Mouse (Mus musculus): ENCODE measurements around the gene Cd3d.

Cd3d gene

GRCm38 (mm10) chr9:44994962-44995361, 13.4 kb downstream of the Cd3d start:
- no peak for DNase-seq

- DNase-seq = peak; percentile 48
Observed at GRCm38 (mm10) chr9:44996590-44996989, 15.0 kb downstream of the Cd3d start.

GRCm38 (mm10) chr9:44998138-44998537, 16.6 kb downstream of the Cd3d start:
- no peak for DNase-seq

- no peak for DNase-seq
Observed at GRCm38 (mm10) chr9:44999171-44999570, 17.6 kb downstream of the Cd3d start.

GRCm38 (mm10) chr9:44999776-45000175, 18.2 kb downstream of the Cd3d start:
- DNase-seq = no peak

- no peak for DNase-seq
Observed at GRCm38 (mm10) chr9:45000249-45000648, 18.7 kb downstream of the Cd3d start.

- no peak for DNase-seq
Observed at GRCm38 (mm10) chr9:45007404-45007803, 25.8 kb downstream of the Cd3d start.

GRCm38 (mm10) chr9:45008342-45008741, 26.8 kb downstream of the Cd3d start:
- DNase-seq = no peak

GRCm38 (mm10) chr9:45009180-45010078, 27.8 kb downstream of the Cd3d start, which contains the start of gene Cd3e:
Gene Cd3e (minus strand): TSS chr9:45009627.
- no peak for DNase-seq

GRCm38 (mm10) chr9:45010461-45010860, 28.9 kb downstream of the Cd3d start:
- no peak for DNase-seq

- DNase-seq = no peak
Observed at GRCm38 (mm10) chr9:45011291-45011690, 29.7 kb downstream of the Cd3d start.

GRCm38 (mm10) chr9:45014879-45015278, 33.3 kb downstream of the Cd3d start:
- no peak for DNase-seq

GRCm38 (mm10) chr9:45015841-45016240, 34.3 kb downstream of the Cd3d start:
- no peak for DNase-seq

- no peak for DNase-seq
Observed at GRCm38 (mm10) chr9:45018031-45018430, 36.4 kb downstream of the Cd3d start.

- DNase-seq = no peak
Observed at GRCm38 (mm10) chr9:45022800-45023199, 41.2 kb downstream of the Cd3d start.

- no peak for DNase-seq
Observed at GRCm38 (mm10) chr9:45023638-45024037, 42.1 kb downstream of the Cd3d start.

- no peak for DNase-seq
Observed at GRCm38 (mm10) chr9:45024187-45024586, 42.6 kb downstream of the Cd3d start.

GRCm38 (mm10) chr9:45027376-45027775, 45.8 kb downstream of the Cd3d start:
- no peak for DNase-seq

GRCm38 (mm10) chr9:45030341-45030740, 48.8 kb downstream of the Cd3d start:
- DNase-seq = peak; percentile 36

- peak; percentile 84 for DNase-seq
Observed at GRCm38 (mm10) chr9:45032261-45032660, 50.7 kb downstream of the Cd3d start.

GRCm38 (mm10) chr9:45034526-45034925, 52.9 kb downstream of the Cd3d start:
- peak; percentile 54 for DNase-seq
